Mouse (Mus musculus) intestine, embryonic 14.5 days (tissue): Measurements from ENCODE around the gene Krtcap2. TPM values are rescaled to one million over a fixed set of nuclear protein-coding genes. Genes with fewer than 3 reads are reported as not detected.

Source experiments
- ATAC-seq: fragments of 200-750 bp; cut with Nextera tagmentation; replicated peaks from 2 replicates; pipeline ENCODE4 v1.8.0; 2017; ENCODE audit warnings: low read depth, moderate number of reproducible peaks, moderate TSS enrichment, moderate library complexity; ENCODE audit not compliant: low FRiP score, low TSS enrichment
- DNase-seq: peaks from one replicate; pipeline ENCODE4 v3.0.0-alpha.2; 2018; ENCODE audit warnings: low spot score
- H3K27ac ChIP-seq: fragments of 300-500 bp; sonication (generic); 2 replicates; pipeline ENCODE4 v1.5.1; 2014; ENCODE audit warnings: low read depth, mild to moderate bottlenecking, control low read depth
- H3K27me3 ChIP-seq: fragments of 300-500 bp; sonication (generic); replicated peaks from 2 replicates; pipeline ENCODE4 v1.6.1; 2014; ENCODE audit warnings: low read length, control low read depth; ENCODE audit not compliant: control insufficient read depth, insufficient read depth
- H3K36me3 ChIP-seq: fragments of 300-500 bp; sonication (generic); 2 replicates; pipeline ENCODE4 v1.6.1; 2014; ENCODE audit warnings: low read length, control low read depth; ENCODE audit not compliant: control insufficient read depth, insufficient read depth
- H3K4me1 ChIP-seq: fragments of 300-500 bp; sonication (generic); replicated peaks from 2 replicates; pipeline ENCODE4 v1.6.1; 2014; ENCODE audit warnings: low read length, control low read depth, mixed read lengths; ENCODE audit not compliant: control insufficient read depth, insufficient read depth
- H3K4me2 ChIP-seq: fragments of 300-500 bp; sonication (generic); 2 replicates; pipeline ENCODE4 v1.6.1; 2014; ENCODE audit warnings: low read length
- H3K4me3 ChIP-seq: fragments of 300-500 bp; sonication (generic); 2 replicates; pipeline ENCODE4 v1.5.1; 2014; ENCODE audit warnings: low read depth, low read length, control low read depth, mixed read lengths
- H3K9ac ChIP-seq: fragments of 300-500 bp; sonication (generic); 2 replicates; pipeline ENCODE4 v1.6.1; 2014; ENCODE audit warnings: mild to moderate bottlenecking, low read length
- H3K9me3 ChIP-seq: fragments of 300-500 bp; sonication (generic); 2 replicates; pipeline ENCODE4 v1.6.1; 2016; ENCODE audit warnings: low read length, control low read depth; ENCODE audit not compliant: control insufficient read depth
- WGBS: fragments of 180-500 bp; shearing (Covaris S2); extraction: QIAGEN DNeasy Blood & Tissue Kit; methylation state at CpG from one replicate; pipeline ENCODE4 v1.1.7; 2014; 5-methylcytosine and 5-hydroxymethylcytosine counted together
- polyA plus RNA-seq: library from polyadenylated mRNA; unstranded; fragments of >200 nt; fragmentation: Nextera tagmentation; extraction: Ambion mirVana; gene quantifications from 2 replicates; pipeline ENCODE4 v1.2.1, GENCODE M21; 2014

Gene Krtcap2
- polyA plus RNA-seq, 1 experiment from 2014 or later, result 346 TPM

DNA sequence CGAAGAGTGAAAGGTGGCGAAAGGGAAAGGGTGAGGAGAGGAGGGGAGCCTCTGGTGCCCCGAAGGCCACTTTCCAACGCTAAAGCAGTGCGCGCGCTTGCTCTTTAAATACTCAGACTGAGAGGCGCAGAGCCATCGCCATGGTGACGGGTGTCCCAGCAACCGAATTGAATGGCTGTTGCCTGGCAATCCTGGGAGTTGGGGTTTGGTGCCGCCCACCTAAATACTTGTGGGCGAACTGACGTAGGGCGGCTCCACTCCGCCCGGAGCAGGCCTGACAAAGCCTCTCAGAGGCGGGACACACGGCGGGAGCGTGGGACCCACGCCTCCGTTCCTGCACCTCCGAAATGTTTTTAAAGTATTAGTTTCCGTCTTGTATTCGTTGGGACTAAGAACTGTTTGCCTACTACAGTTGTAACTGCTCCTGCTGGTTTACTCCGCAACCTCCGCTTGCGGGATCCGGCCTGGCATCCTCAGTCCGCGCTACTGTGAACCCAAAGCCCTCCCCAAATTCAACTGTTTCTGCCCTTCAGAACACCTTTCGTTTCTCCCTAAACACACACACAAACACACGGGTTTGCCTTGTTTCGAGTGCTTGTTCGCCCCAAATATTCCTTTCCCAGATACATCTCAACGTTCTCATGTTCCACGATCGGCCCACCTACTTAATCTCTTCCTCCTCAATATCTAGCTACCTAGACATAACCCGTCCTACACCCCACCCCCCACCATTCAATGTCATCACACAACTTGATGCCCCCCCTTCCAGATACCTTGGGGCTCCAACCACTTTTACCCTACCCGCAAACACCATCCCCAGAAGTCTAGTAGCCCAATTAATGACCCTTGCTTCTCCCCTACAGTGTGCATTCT, 18.2 kb upstream of the Krtcap2 start:
- Histone ChIP-seq H3K4me3 (peak overlapping the region; percentile 28), H3K36me3 (no peaks in the 10 kb centered on the region), H3K27ac (peak overlapping the region; percentile 59), H3K9me3 (no peaks in the 10 kb centered on the region), H3K4me1 (peaks cover 25% of the 10 kb centered on the region), H3K27me3 (0 out of 2 replicates have a peak, but pooled peaks cover 4% of the 10 kb centered on the region), H3K9ac (peak overlapping the region; percentile 42), H3K4me2 (peak overlapping the region; percentile 52)
- 4% methylated on average over 41 of the region's 41 CpGs for WGBS
- ATAC-seq (peak; percentile 66), DNase-seq (peak; percentile 88)

DNA sequence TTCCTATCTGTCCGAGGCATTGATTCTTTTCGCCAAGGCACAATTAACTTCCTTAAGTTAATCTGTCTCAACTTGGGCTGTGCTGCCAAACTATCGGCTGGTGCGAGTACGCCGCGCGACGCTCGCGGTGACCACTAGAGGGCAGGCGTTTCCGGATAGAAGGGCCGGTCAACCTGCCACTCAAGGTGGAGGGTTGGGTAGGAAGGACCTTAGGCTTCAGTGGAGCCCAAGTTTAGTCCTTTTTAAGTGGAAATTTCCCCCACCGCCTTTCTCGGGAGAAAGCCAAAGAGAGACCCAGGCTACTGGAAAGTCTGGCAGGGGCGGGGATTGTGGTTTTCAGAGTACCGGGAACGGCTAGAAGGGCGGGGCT, 17.6 kb upstream of the Krtcap2 start:
- Histone ChIP-seq H3K4me3 (peak overlapping the region; percentile 28), H3K4me2 (peak overlapping the region; percentile 52), H3K4me1 (peaks cover 25% of the 10 kb centered on the region), H3K9me3 (no peaks in the 10 kb centered on the region), H3K9ac (peak overlapping the region; percentile 40; the same call in 1 of the 2 replicates), H3K27ac (no peak overlapping the region), H3K27me3 (0 out of 2 replicates have a peak, but pooled peaks cover 4% of the 10 kb centered on the region), H3K36me3 (no peaks in the 10 kb centered on the region)
- peak; percentile 59 for ATAC-seq
- DNase-seq, result peak; percentile 96
- under 1% methylated on average over 20 of the region's 20 CpGs for whole genome bisulfite sequencing

DNA sequence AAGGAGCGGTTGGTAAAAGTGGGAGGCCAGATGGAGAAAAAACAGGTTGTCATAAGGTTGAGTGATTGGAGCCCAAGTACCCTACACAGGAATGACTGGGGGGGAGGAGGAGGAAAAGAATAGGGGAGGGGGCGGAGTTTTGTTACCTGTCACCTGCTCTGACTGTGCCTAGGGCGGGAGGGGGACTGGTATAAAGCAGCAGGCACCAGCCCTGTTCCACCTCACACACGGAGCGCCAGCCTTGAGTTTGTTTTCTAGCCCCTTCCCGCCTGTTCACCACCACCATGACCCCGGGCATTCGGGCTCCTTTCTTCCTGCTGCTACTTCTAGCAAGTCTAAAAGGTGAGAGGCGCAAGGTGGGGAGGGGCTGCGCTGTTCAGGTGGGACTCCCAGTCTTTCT, 16.9 kb upstream of the Krtcap2 start, which contains the start of gene Muc1:
Muc1 (plus strand) TSS at position 222 of the 400 bp plus-strand sequence.
- no peak for ATAC-seq
- H3K9me3 ChIP-seq, result no peaks in the 10 kb centered on the region
- no peak for DNase-seq
- H3K9ac ChIP-seq, result peak within 1 kb of the TSS; percentile 40; the same call in 1 of the 2 replicates
- H3K4me1 ChIP-seq, result peaks cover 25% of the 10 kb centered on the region
- 0 out of 2 replicates have a peak, but pooled peaks cover 4% of the 10 kb centered on the region for H3K27me3 ChIP-seq
- 20% methylated on average over 10 of the region's 10 CpGs for WGBS
- H3K36me3 ChIP-seq, result no peaks in the 10 kb centered on the region
- peak within 1 kb of the TSS; percentile 52 for H3K4me2 ChIP-seq
- peak within 1 kb of the TSS; percentile 28 for H3K4me3 ChIP-seq
- H3K27ac ChIP-seq, result no peak within 1 kb of the TSS

DNA sequence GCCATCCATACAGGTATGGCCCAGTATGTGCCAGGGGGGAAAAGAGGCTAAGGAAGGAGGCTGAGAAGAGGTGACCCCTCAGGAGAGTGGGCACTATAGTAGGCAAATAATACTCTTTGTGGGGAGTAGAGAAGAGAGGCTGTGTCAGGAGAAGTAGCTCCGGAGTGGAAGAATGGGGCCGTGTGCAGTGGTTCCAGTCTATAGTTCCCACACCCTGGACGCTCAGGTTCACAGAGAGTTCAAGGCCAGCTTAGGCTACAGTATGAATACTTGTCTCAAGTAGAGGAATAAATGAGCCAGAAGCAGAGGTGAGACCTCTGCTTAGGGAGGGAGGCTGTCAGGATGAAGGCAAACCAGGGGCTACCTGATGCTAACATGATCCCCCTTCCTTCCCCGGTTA, 16.5 kb upstream of the Krtcap2 start:
- DNase-seq (no peak), ATAC-seq (no peak)
- Histone ChIP-seq H3K27me3 (0 out of 2 replicates have a peak, but pooled peaks cover 4% of the 10 kb centered on the region), H3K36me3 (no peaks in the 10 kb centered on the region), H3K9ac (no peak overlapping the region), H3K4me3 (0 out of 2 replicates have a peak overlapping the region, but pooled peaks have one; percentile 28), H3K4me2 (peak overlapping the region; percentile 52; the same call in 1 of the 2 replicates), H3K9me3 (no peaks in the 10 kb centered on the region), H3K4me1 (peaks cover 25% of the 10 kb centered on the region), H3K27ac (no peak overlapping the region)
- 56% methylated on average over 4 of the region's 4 CpGs for WGBS

DNA sequence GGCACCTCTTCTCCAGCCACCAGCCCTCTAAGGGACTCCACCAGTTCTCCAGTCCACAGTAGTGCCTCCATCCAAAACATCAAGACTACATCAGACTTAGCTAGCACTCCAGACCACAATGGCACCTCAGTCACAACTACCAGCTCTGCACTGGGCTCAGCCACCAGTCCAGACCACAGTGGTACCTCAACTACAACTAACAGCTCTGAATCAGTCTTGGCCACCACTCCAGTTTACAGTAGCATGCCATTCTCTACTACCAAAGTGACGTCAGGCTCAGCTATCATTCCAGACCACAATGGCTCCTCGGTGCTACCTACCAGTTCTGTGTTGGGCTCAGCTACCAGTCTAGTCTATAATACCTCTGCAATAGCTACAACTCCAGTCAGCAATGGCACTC, 15.2 kb upstream of the Krtcap2 start:
- DNase-seq (no peak), ATAC-seq (no peak)
- H3K4me3 ChIP-seq, result no peak overlapping the region
- peaks cover 25% of the 10 kb centered on the region for H3K4me1 ChIP-seq
- H3K9ac ChIP-seq, result no peak overlapping the region
- no peaks in the 10 kb centered on the region for H3K9me3 ChIP-seq
- H3K27me3 ChIP-seq, result 0 out of 2 replicates have a peak, but pooled peaks cover 4% of the 10 kb centered on the region
- H3K36me3 ChIP-seq, result no peaks in the 10 kb centered on the region
- H3K27ac ChIP-seq, result no peak overlapping the region
- H3K4me2 ChIP-seq, result no peak overlapping the region
- 80% methylated on average over 2 of the region's 2 CpGs for WGBS

DNA sequence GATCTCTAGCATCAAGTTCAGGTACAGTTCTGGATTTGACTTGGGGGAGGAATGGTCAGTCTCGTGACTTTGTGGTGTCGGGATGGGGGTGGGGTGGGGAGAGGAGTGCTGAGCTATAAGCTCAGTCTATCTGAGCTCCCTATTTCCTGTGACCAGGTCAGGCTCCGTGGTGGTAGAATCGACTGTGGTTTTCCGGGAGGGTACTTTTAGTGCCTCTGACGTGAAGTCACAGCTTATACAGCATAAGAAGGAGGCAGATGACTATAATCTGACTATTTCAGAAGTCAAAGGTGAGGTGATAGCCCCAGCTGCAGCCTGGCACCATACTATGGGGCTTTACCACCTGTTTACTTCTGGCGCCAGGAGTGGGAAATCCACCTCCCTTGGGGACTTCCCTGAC, 14.4 kb upstream of the Krtcap2 start:
- Histone ChIP-seq H3K36me3 (no peaks in the 10 kb centered on the region), H3K4me3 (no peak overlapping the region), H3K27ac (no peak overlapping the region), H3K4me2 (no peak overlapping the region), H3K9me3 (no peaks in the 10 kb centered on the region), H3K27me3 (0 out of 2 replicates have a peak, but pooled peaks cover 4% of the 10 kb centered on the region), H3K9ac (no peak overlapping the region), H3K4me1 (peaks cover 19% of the 10 kb centered on the region)
- ATAC-seq (no peak), DNase-seq (no peak)
- 59% methylated on average over 7 of the region's 7 CpGs for WGBS

DNA sequence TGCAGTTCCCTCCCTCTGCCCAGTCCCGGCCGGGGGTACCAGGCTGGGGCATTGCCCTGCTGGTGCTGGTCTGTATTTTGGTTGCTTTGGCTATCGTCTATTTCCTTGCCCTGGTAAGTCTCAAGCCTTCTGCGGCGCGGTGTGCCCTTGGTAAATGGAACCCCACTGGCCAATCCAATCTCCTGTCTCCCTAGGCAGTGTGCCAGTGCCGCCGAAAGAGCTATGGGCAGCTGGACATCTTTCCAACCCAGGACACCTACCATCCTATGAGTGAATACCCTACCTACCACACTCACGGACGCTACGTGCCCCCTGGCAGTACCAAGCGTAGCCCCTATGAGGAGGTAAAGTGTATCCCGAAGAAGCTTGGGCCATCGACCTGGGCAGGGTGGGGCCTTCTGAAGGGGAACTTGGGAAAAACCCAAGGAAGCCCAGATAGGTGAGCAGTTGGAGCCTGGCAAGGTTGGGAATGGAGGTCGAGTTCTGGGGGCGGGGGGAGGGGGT, 13.9 kb upstream of the Krtcap2 start:
- ATAC-seq (no peak), DNase-seq (no peak)
- H3K27ac ChIP-seq, result no peak overlapping the region
- no peaks in the 10 kb centered on the region for H3K36me3 ChIP-seq
- no peaks in the 10 kb centered on the region for H3K9me3 ChIP-seq
- H3K4me3 ChIP-seq, result no peak overlapping the region
- H3K4me1 ChIP-seq, result peaks cover 14% of the 10 kb centered on the region
- no peak overlapping the region for H3K4me2 ChIP-seq
- H3K9ac ChIP-seq, result no peak overlapping the region
- H3K27me3 ChIP-seq, result 0 out of 2 replicates have a peak, but pooled peaks cover 4% of the 10 kb centered on the region
- 77% methylated on average over 16 of the region's 16 CpGs for WGBS

DNA sequence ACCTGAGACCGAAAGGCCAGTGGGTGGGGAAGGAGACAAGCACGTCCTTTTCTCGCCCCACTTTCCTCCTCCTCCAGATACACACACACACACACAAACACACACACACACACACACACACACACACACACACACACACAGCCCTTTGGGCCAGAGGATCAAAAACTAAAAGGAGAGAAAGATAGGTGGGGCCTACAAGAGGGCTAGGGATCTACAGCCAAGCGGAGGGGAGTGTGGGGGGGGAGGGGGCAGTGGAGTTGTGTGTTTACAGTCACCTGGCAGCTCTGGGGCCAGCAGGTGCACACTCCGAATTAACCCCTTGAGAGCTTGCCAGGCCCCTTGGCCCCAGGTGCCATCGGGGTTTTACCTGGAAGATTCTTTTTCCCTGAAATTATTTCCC, 13.2 kb upstream of the Krtcap2 start:
- H3K9me3 ChIP-seq, result no peaks in the 10 kb centered on the region
- DNase-seq (no peak), ATAC-seq (no peak)
- no peak overlapping the region for H3K4me2 ChIP-seq
- WGBS, result 64% methylated on average over 6 of the region's 6 CpGs
- no peaks in the 10 kb centered on the region for H3K36me3 ChIP-seq
- H3K27ac ChIP-seq, result no peak overlapping the region
- 0 out of 2 replicates have a peak, but pooled peaks cover 4% of the 10 kb centered on the region for H3K27me3 ChIP-seq
- H3K4me3 ChIP-seq, result no peak overlapping the region
- peaks cover 11% of the 10 kb centered on the region; the same call in 1 of the 2 replicates for H3K4me1 ChIP-seq
- H3K9ac ChIP-seq, result no peak overlapping the region
